Mouse (Mus musculus) T-cell, adult 2 months (primary cell): ENCODE measurements around the gene Dtnbp1.

Source experiments
- DNase-seq: peaks from one replicate; pipeline ENCODE4 v3.0.0; 2022; ENCODE audit warnings: low spot score

Dtnbp1 gene

DNA sequence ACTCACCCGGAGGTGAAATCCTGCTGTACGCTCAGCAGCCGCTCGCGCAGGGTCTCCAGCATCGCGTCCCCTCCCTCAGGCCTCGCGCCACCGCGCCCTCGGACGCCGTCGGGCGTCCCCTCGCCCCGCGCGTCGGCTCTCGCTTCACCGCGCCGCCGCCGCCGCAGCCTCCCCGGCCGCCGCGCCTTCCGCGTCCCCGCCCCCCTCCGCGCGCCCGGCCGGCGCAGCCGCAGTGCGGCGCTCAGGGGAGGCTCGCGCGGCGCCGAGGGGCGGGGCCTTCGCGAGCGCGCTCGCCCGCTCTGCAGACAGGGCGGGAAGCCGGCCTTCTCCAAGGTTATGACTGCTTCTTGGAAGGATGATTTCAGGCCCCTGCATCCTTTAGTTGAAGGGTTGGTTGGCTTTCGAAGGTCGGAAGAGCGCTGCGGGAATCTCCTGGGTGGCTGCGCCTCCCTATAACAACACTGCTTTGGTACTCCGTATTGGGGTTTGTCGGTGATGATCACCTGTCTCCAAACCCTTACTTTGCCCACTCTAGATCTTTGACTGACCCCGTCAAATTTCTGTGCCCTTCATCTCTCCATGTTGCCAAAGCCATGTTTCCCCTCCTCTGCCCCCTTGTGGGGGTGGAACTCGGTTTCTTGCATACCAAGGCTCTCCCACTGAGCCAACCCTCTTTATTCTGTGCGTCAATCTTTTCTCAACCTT, at the start of gene Dtnbp1:
Gene Dtnbp1 (minus strand): TSS at position 237 of the 705 bp plus-strand sequence.
- peak; percentile 67 for DNase-seq

DNA sequence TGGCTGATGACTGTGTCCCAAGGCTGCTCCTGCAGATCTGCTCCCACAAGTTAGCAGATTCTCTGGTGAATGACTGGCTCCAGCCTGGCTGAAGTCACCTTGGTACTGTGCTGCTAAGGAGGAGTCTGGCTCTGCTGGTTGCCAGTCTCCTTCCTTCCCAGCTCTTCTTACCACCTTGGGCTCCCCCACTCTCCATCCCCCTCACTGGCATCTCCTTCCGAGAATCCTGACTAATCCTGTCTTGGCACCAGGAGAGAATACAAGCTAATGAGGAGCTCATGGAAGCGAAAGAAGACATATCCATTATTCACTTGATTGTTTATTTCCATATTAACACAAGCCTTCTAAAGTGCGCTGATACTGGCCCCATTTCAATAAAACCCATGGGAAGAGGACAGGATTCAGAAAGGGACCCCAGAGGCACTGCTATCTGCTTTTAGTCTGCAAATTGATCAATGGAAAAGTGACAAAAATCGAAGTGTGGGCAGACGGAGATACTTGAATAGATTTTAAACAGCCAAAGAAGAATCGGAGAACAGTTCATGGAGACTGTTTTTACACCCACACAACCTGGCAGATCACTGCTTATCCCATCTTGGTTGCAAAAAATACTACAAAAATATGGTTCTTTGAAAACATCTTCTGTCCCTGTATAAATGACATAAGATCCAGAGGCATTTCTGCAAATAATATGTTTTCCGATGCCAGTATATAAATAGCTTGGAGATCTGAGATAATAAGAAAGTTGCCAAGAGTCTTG, 47.5 kb upstream of the Dtnbp1 start:
- no peak for DNase-seq

DNA sequence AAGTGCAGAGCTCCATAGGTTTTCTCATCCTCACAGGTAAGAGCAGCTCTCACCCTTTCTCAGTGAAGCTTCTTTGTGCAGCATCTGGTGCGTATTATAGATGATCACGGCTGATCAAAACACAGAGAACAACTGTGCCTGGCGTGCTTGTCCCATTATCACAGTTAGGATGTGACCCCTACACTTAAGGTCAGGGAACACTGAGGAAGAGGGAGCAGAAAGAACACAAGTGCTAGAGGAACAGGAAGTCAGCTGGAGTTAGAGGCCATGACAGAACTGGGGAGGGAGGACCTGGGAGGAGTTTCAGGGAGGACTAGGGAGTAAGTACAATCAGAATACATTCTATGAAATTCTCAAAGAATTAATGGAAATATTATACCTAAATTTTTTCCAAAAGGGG, 41.5 kb upstream of the Dtnbp1 start:
- DNase-seq, result no peak

DNA sequence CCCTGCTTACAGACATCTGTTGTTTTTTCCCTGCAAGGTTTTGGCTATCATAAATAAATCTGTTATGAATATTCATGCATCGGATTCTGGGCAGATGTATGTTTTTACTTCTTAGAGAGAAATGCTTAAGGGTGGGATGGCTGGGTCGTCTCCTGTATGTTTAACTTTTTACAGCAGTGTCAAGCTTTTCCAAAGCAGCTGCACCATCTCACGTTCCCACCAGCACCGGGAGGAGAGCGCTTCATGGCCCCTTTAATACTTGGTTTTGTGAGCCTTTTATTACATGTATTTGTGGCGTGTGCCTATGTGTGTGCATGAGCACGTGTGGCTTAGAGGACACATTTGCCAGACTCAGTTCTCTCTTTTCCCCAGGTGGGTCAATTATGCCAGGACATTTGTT, 38.8 kb upstream of the Dtnbp1 start:
- DNase-seq, result no peak

DNA sequence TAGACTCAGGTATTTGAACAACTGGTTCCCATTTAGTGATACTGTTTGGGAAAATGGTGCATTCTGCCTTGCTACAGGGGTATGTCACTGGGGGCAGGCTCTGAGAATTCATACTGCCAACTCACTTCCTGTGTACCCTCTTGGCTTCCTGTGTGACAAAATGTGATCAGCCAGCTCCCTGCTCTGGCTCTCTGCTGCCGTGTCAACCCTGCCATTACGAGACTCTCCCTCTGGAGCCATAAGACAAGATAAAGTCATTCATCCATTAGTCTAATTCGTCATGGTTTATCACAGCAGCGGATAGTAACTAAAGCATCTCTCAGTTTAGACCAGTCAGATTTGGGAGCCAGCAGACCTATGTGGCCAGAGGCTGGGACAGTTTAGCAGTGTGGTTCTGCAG, 38.2 kb upstream of the Dtnbp1 start:
- DNase-seq, result no peak

DNA sequence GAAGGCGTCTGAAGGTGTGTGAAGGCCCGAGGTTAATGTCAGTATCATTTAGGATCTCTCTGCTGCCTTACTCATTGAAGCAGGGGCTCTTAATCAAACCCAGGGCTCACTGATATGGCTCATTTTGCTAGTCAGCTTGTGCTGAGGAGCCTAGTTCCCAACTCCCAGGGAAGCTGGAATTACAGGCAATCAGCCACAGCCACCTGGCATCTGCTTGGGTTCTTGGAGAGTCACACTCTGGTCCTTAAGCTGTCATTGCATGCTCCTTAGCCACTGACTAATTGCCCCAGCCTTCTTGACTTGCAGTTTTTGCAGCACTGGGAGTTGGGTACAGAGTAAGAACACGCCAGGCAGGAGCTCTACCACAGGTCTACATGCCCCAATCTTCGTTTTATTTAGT, 34.5 kb upstream of the Dtnbp1 start:
- no peak for DNase-seq

DNA sequence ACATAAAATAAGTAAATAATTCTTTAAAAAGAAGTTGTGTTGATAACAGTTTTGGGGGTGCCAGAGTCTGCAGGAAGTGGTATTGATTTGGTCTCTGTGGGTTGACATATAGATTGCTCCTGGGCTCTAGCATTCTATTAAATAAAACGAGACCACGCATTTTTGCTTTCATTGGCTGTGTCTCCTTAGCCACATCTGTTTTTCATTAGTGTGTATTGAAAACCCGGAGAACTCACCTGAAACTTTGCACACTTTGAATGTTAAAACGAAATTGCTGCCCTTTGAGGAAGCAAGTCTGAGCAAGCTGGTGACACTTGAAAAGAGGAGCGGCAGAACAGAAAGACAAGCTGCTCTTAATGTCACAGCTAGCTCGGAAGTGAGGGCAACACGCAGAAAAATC, 32.8 kb upstream of the Dtnbp1 start:
- no peak for DNase-seq

DNA sequence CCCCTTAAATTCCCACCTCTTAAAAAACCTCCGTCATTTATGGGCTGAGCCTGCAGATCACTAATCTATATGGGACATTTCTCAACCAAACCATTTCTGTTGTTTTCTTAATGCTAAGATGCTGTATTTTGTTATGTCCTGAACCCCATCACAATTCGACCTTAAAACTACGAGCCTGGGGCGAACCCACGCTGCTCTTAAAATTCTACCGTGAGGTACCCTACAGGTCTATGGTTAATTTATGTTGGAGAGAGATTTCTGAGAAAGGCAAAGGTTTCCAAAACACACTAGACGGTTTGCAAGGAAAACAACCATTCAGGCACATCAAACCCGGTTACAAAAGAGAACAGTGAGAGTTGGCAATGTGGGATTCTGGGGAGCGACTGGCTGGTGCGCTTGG, 31.4 kb upstream of the Dtnbp1 start:
- DNase-seq, result no peak

DNA sequence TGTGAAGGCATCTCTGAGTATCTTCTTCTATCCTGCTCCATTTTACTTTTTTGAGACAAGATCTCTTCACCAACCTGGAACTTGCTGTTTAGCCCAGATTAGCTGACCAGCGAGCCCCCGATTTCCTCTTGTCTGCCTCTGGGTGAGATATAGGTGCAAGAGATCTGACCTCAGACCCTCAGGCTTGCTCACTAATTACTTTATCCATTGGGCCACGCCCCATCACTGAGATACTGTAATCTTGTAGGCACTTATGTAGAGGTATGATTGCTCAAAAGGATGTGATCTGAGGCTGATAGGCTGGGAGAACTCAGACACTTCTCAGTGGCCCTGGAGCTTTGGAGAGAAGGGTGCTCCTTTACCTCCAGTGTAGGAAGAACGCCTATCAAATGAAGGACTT, 30.5 kb upstream of the Dtnbp1 start:
- no peak for DNase-seq

DNA sequence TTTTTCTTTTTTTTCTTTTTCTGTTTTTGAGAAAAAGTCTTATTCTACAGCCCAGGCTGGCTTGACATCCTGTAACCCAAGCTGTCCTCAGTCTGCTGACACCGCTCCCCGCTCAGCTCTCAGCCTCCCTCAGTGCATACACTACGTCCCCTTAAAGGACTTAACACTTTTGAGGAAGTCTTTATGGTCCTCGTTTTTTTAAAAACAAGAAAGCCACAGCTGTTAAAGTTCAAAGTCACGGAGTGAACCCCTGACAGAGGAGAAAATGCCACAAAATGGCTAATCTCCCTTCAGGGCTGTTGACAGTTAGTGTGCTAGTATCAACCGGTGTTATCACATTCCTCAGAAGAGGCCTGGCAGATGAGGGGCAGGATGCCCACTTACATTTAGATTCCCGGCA, 29.8 kb upstream of the Dtnbp1 start:
- no peak for DNase-seq

DNA sequence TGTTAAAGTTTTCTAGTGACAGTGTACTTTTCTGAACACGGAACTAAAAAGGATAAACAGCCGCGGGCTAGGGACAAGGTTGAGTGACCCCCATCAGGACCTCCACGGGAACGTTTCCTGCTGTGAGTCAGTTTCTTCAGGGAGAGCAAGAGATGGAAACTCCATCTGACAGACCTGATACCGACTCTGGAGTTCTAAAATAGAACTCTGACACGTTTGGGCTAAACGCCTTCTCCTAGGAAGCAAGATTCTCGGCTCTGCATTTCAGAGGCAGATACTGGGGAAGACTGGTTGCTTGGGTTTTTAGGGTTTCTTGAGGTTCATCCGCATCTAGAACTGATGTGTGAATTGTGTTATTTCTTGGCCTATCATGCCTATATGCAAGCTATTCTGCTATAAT, 29.4 kb upstream of the Dtnbp1 start:
- no peak for DNase-seq

DNA sequence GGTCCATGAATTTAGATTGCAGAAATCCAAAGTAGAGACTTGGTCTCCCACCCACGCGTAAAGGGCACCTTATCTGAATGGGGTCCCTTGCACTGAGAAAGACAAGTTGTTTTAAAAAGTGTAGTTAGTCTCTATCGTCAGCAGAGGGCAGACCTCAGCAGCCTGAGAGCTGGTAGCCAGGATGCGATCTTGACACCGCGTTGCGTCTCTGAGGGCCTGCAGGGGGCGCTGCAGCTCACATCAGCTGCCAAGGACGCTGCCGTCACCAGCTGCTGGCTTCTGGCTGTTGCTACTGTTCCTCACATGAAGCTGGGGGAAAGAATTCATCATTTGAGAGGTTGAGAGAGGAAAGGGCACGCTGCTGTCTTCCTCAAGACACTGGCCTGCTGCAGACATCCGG, 28.9 kb upstream of the Dtnbp1 start:
- peak; percentile 87 for DNase-seq

DNA sequence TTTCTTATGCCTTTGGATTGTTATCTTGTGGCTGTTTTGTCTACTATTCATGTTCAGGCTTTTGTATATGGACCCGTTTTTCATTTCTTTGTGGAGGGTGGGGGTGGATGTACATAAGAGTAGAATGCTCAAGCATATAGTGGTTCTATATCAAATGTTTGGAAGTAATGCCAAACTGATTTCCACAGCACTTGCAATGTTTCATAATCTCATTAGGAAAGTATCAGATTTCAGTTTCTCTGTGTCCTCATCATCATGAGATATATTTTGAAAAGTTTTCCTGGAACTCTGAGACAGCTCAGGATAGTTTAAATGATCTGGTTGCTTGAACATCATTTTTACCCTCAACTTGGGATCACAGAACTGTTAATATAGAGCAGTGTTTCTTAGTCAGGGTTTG, 27.8 kb upstream of the Dtnbp1 start:
- no peak for DNase-seq

DNA sequence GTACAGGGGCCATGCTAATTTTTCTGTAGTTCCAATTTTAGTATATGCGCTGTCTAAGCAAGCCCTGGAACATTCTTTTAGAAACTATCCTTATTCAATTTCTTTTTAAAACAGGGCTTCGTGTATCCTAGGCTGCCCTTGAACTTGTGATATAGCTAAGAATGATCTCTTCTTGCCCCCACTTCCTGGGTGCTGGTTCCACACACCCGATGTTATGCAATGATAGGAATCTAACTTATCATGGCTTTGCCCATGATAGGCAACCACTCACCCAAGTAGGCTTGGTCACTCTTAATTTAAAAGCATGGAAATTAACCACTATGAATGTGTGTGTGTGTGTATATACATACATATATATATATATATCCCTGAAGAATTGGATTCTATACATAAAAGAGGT, 24.3 kb upstream of the Dtnbp1 start:
- no peak for DNase-seq

DNA sequence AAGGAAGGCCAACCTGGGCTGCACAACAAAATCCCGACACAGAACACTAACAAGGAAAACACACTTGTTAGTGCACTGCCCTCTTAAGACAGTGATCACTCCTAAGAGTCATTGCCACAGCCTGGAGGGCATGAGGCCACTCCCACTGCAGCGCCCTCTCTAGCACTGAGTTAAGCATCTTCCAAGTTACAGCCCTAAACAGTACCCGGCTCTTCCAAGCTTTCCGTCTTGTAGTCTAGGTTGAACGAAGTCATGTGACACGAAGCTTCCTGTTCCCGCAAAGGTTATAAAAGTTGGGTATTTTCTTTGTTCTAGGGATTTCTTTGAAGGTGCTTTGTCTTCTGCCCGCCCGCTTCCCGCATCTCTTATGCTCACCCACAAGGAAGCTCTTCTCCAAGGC, 22.9 kb upstream of the Dtnbp1 start:
- DNase-seq, result no peak

DNA sequence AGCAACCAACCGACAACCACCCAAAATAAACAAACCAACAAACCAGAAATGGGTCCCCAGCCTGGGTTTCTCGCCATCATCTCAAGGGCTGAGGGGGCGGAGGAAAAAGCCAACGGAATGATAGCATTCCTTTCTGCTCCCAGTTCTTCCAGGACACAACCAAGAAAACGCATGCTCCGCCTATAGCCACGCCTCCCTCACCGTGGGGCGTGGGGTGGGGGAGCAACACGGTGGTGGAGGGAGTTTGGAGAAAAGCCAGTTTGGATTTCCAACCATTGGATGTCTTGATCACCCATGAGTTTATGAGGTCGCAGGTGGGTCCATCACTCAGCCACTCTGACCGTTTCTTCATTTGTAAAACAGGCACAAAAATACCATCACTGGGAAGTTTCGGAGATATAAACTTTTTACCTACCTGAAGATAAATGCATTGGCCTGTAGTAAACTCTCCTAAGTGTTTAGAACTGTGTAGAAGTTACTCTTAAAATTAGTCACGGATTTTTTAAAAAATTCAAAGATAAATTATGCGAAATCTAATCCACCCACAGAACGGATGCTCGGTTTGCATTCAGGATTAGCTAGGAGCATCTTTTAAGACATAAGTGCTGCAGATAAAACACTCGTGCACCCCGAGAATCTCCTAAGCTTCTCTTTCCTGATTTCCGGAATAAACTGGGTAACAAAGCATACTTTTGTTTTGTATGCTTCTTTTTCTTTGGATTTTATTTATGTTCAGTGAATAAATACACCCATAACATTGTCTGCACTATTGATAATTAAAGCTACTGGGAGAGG, 21.6 kb upstream of the Dtnbp1 start:
- DNase-seq, result no peak

DNA sequence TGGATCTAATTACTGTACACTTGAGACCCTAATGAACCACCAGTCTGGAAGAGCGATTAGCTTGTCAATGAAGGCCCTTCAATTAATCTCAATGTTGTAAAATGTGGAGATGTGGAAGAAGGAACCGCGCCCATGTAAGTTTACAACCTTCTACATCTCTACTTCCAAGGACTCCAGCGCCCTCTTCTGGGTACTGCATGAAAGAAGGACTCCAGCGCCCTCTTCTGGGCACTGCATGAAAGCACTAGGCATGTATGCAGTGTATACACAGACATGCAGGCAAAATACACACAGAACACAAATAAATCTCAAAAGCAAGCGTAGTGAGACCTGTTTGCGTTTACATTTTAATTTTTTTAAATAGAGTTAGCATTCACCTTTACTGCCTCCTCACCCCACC, 6.2 kb upstream of the Dtnbp1 start:
- peak; percentile 62 for DNase-seq

DNA sequence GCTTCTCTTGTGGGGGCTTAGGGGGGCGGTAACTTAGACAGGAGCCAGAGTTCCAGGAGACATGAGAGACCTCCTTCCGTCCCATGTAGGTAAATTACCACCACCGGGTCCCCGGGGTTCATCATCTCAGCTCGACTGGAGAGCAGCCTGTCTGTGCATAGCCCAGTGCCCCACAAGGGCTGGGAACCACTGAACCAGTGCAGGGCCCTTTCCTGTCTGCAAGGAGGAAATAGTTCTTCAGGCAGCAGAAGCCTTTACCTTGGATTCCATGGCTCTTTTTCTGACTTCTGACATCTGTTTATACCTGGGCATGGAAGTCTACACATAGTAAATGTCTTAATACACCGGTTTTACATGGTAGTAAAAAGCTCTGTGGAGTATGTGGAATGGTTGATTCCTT, 5.8 kb upstream of the Dtnbp1 start:
- DNase-seq, result no peak

DNA sequence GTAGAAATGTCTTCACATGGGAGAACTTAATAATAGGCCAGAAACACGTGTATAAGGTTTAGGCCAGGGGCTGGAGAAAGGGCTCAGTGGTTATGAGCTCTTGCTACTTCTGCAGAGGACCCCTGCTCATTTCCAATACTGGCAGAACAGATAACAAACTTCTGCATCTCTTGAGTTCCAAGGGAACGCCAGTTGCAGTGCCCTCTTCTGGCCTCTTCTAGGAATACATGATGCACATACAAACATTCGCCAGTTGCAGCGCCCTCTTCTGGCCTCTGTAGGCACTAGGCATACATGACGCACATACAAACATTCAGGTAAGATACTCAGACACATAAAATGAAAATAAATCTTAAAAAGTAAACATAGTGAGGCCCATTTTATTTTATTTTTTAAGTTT, 4.5 kb upstream of the Dtnbp1 start:
- DNase-seq, result peak; percentile 37

DNA sequence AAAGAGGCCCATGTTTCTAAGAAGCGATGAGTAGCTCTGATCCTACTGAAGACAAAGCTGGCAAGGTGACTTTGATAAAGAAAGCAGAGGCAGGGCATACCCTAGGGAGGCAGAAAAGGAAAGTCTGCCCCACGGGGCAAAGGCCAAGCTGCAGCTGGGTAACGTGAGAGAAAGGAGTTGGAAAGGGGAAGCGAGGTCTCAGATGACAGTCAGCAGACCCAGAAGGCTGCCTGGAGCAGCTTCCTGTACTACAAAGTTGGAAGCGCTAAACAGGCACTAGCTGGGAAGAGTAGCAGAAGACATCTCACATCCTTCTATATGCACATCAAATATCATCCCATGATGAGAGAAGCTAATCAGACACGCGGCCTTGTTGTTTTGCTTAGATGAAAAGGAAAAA, 3.9 kb upstream of the Dtnbp1 start:
- DNase-seq, result no peak

DNA sequence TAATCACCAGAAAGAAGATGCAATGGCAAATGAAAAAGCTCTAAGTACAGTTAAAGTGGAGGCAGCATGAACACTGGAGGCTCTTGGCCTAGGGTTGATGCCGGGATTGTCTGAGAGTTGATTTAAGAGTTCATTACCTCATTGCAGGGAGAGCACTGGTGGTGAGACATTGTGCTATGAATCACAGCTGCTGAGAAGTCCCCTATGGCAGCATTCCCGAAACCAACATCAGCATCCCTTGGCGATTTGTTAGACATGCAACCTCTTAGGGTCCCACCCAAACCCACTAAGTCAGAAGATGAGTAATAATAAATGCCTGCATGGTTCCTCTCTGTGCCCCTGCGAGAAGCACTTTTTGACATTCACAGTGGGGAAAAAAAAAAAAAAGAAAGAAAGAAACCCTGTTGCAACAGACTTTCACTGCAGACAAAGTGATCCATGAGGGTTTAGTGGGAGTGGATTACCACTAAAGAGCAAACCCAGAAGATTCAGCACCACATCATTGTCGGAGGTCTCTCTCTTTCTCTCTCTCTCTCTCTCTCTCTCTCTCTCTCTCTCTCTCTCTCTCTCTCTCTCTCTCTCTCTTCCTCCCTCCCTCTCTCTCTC, 3.1 kb upstream of the Dtnbp1 start:
- no peak for DNase-seq

DNA sequence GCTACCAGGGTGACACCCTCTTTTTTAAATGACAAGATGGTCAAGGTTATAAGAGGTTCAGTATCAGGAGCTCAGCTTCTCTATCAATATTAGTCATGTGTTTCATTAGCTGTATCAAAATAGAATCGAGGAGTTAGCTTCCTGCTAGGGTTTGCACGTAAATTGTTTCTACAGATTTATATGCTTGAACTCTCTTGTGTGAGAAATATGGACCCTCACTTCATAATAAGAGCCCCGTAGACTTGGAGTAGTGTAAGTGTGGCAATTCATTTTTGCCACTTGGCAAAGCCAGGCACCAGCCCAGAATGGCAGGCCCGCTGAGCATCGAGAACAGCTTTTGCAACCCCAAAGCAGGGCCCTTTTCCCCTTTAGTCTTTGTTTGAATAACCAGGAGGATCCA, 1.1 kb upstream of the Dtnbp1 start:
- DNase-seq, result no peak
